Mouse (Mus musculus) splenic B cell, adult 2 months (primary cell): Measurements from ENCODE around the gene Dctn3.
"Not testable (repeated sequence)": the region's sequence is repeated elsewhere in the genome, so short reads cannot be mapped to it uniquely, and the experiment has no call there.

Experiments
- DNase-seq: peaks from one replicate; pipeline ENCODE4 v3.0.0-alpha.2; 2011; ENCODE audit warnings: low read depth, low spot score
- H3K27me3 ChIP-seq: 2 replicates; pipeline ENCODE4 v1.6.1; 2012; ENCODE audit warnings: mild to moderate bottlenecking, low read length, moderate library complexity, mixed read lengths; ENCODE audit not compliant: control insufficient read depth, poor library complexity, insufficient read depth, severe bottlenecking
- H3K36me3 ChIP-seq: 2 replicates; pipeline ENCODE4 v1.6.1; 2012; ENCODE audit warnings: mild to moderate bottlenecking, low read length, moderate library complexity, mixed read lengths; ENCODE audit not compliant: control insufficient read depth, poor library complexity, insufficient read depth, severe bottlenecking

Dctn3 gene

GRCm38 (mm10) chr4:41696930-41697841, 25.8 kb downstream of the Dctn3 start, which contains the start of gene Cntfr:
Gene Cntfr (minus strand): TSS chr4:41697089.
- not testable (repeated sequence) for H3K27me3 ChIP-seq, H3K36me3 ChIP-seq
- DNase-seq: peak; percentile 73

- H3K27me3 ChIP-seq, DNase-seq: not testable (repeated sequence)
These were observed 26.5 kb downstream of the Dctn3 start for GRCm38 (mm10) chr4:41696452-41696851.

GRCm38 (mm10) chr4:41695800-41696199, 27.2 kb downstream of the Dctn3 start:
- H3K36me3 ChIP-seq, DNase-seq, H3K27me3 ChIP-seq: not testable (repeated sequence)

More at GRCm38 (mm10) chr4:41696452-41696851, 26.5 kb downstream of the Dctn3 start:
- not testable (repeated sequence) for H3K36me3 ChIP-seq

GRCm38 (mm10) chr4:41693511-41693910, 29.5 kb downstream of the Dctn3 start:
- not testable (repeated sequence) for H3K36me3 ChIP-seq, DNase-seq, H3K27me3 ChIP-seq

GRCm38 (mm10) chr4:41690014-41690413, 33.0 kb downstream of the Dctn3 start:
- H3K36me3 ChIP-seq, H3K27me3 ChIP-seq, DNase-seq: not testable (repeated sequence)

GRCm38 (mm10) chr4:41688562-41688961, 34.4 kb downstream of the Dctn3 start:
- not testable (repeated sequence) for H3K27me3 ChIP-seq, DNase-seq, H3K36me3 ChIP-seq

- not testable (repeated sequence) for DNase-seq, H3K27me3 ChIP-seq, H3K36me3 ChIP-seq
These were observed 37.0 kb downstream of the Dctn3 start for GRCm38 (mm10) chr4:41685882-41686492.

GRCm38 (mm10) chr4:41684931-41685453, 38.0 kb downstream of the Dctn3 start:
- H3K36me3 ChIP-seq, H3K27me3 ChIP-seq, DNase-seq: not testable (repeated sequence)

GRCm38 (mm10) chr4:41684131-41684930, 38.6 kb downstream of the Dctn3 start:
- not testable (repeated sequence) for DNase-seq, H3K36me3 ChIP-seq, H3K27me3 ChIP-seq

- H3K27me3 ChIP-seq, DNase-seq, H3K36me3 ChIP-seq: not testable (repeated sequence)
These were observed 39.7 kb downstream of the Dctn3 start for GRCm38 (mm10) chr4:41683303-41683702.

- DNase-seq: no peak
- no peaks in the 10 kb centered on the region for H3K27me3 ChIP-seq
- H3K36me3 ChIP-seq: no peaks in the 10 kb centered on the region
These were observed 40.2 kb downstream of the Dctn3 start for GRCm38 (mm10) chr4:41682789-41683188.

- H3K27me3 ChIP-seq: no peaks in the 10 kb centered on the region
- H3K36me3 ChIP-seq: no peaks in the 10 kb centered on the region
- DNase-seq: no peak
These were observed 41.0 kb downstream of the Dctn3 start for GRCm38 (mm10) chr4:41681947-41682346.

- no peaks in the 10 kb centered on the region for H3K27me3 ChIP-seq
- no peaks in the 10 kb centered on the region for H3K36me3 ChIP-seq
- no peak for DNase-seq
These were observed 41.8 kb downstream of the Dctn3 start for GRCm38 (mm10) chr4:41681176-41681575.

- DNase-seq: no peak
- H3K27me3 ChIP-seq: no peaks in the 10 kb centered on the region
- H3K36me3 ChIP-seq: no peaks in the 10 kb centered on the region
These were observed 43.7 kb downstream of the Dctn3 start for GRCm38 (mm10) chr4:41679291-41679690.
